Mouse (Mus musculus) cerebellum, adult 2 months (tissue): Measurements from ENCODE around the gene Sall1.

ENCODE experiments used
- CTCF ChIP-seq: fragments of 200-500 bp; IDR thresholded peaks from 2 replicates; pipeline ENCODE4 v1.5.1; 2011; ENCODE audit warnings: low read depth, mild to moderate bottlenecking, control low read depth, low read length, moderate library complexity, borderline replicate concordance; ENCODE audit not compliant: insufficient read depth
- POLR2A ChIP-seq: fragments of 200-500 bp; IDR thresholded peaks from 2 replicates; pipeline ENCODE4 v1.6.1; 2011; ENCODE audit warnings: low read length, control low read depth, borderline replicate concordance; ENCODE audit not compliant: insufficient read depth

- TF ChIP-seq POLR2A (no peak), CTCF (no peak)
Observed at GRCm38 (mm10) chr8:89052880-89053279, 8.9 kb upstream of the Sall1 start.
